Comparison of ENCODE assay signal across 12 mouse cellular contexts in the genomic region with DNA sequence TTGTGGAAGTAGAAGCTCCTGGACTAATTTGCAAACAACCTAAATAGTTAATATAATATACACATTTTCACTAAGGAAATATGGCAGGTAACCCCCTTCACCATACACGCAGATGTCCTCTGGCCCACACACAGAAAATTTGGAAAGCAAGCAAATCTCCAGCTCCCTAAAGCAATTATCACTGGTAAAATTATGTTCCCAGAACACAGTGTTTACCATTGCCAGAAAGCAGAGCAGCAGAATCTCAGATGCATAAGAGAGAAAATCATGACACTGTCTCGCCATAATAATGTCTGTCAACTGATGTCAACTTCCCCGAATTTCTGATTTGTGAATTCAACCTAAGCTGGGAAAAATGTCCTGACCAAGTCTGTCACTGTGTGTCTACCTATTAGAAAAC.
"Had no signal": no experiment of that assay in that cellular context is flagged by ENCODE, and none has a peak within 500 bp of the region (broad histone marks: within the 10 kb centered on the region; RNA-seq: fewer than 3 reads in every experiment).

No protein-coding gene starts in this region.

- H3K36me3 ChIP-seq: limb, embryonic 13.5 days; midbrain, embryonic 12.5 days; stomach, embryonic 15.5 days had no signal

- H3K27ac ChIP-seq: kidney, postnatal 0 days; limb, embryonic 13.5 days; liver, embryonic 14.5 days; midbrain, embryonic 12.5 days; stomach, embryonic 15.5 days had no signal

- DNase-seq: kidney, adult 11 months; kidney, adult 9 months; kidney, postnatal 36 days; left cerebral cortex, postnatal 4 days; lung, adult 18-20 months; thymus, postnatal 4 days had no signal

- H3K9ac ChIP-seq: limb, embryonic 13.5 days; liver, embryonic 14.5 days; midbrain, embryonic 12.5 days; stomach, embryonic 15.5 days had no signal

- ATAC-seq: midbrain, embryonic 16.5 days had no signal

- H3K9me3 ChIP-seq: limb, embryonic 13.5 days; midbrain, embryonic 12.5 days; stomach, embryonic 15.5 days had no signal

- H3K4me1 ChIP-seq: limb, embryonic 13.5 days; midbrain, embryonic 12.5 days; stomach, embryonic 15.5 days had no signal

- H3K4me2 ChIP-seq: limb, embryonic 13.5 days; midbrain, embryonic 12.5 days; stomach, embryonic 15.5 days had no signal

- H3K27me3 ChIP-seq: limb, embryonic 13.5 days; midbrain, embryonic 12.5 days; stomach, embryonic 15.5 days had no signal

- H3K4me3 ChIP-seq: limb, embryonic 13.5 days; midbrain, embryonic 12.5 days; stomach, embryonic 15.5 days had no signal
